Mouse (Mus musculus) midbrain, embryonic 12.5 days (tissue): ENCODE measurements around the gene Chadl. TPM values are rescaled to one million over a fixed set of nuclear protein-coding genes. Genes with fewer than 3 reads are reported as not detected.

Source experiments
- ATAC-seq: fragments of 200-750 bp; cut with Nextera tagmentation; 2 replicates; pipeline ENCODE4 v1.8.0; 2017; ENCODE audit warnings: low read depth, moderate TSS enrichment, moderate library complexity; ENCODE audit not compliant: low FRiP score
- H3K27ac ChIP-seq: fragments of 300-500 bp; sonication (generic); replicated peaks from 2 replicates; pipeline ENCODE4 v1.5.1; 2016; ENCODE audit warnings: mild to moderate bottlenecking
- H3K27me3 ChIP-seq: fragments of 300-500 bp; sonication (generic); 2 replicates; pipeline ENCODE4 v1.6.1; 2016; ENCODE audit warnings: mild to moderate bottlenecking
- H3K36me3 ChIP-seq: fragments of 300-500 bp; sonication (generic); 2 replicates; pipeline ENCODE4 v1.6.1; 2016
- H3K4me1 ChIP-seq: fragments of 300-500 bp; sonication (generic); 2 replicates; pipeline ENCODE4 v1.6.1; 2016
- H3K4me2 ChIP-seq: fragments of 300-500 bp; sonication (generic); replicated peaks from 2 replicates; pipeline ENCODE4 v1.6.1; 2016; ENCODE audit warnings: mild to moderate bottlenecking, moderate library complexity
- H3K4me3 ChIP-seq: fragments of 300-500 bp; sonication (generic); 2 replicates; pipeline ENCODE4 v1.5.1; 2016; ENCODE audit warnings: mild to moderate bottlenecking
- H3K9ac ChIP-seq: fragments of 300-500 bp; sonication (generic); replicated peaks from 2 replicates; pipeline ENCODE4 v1.6.1; 2016; ENCODE audit warnings: mild to moderate bottlenecking, moderate library complexity
- H3K9me3 ChIP-seq: fragments of 300-500 bp; sonication (generic); 2 replicates; pipeline ENCODE4 v1.6.1; 2016; ENCODE audit warnings: mild to moderate bottlenecking
- WGBS: fragments of 180-500 bp; shearing (Covaris S2); methylation state at CpG from one replicate; pipeline ENCODE4 v1.1.7; 2016; 5-methylcytosine and 5-hydroxymethylcytosine counted together
- polyA plus RNA-seq: library from polyadenylated mRNA; unstranded; fragments of >200 nt; fragmentation: Nextera tagmentation; extraction: Ambion mirVana; gene quantifications from 2 replicates; pipeline ENCODE4 v1.2.1, GENCODE M21; 2016

Chadl gene
- polyA plus RNA-seq, 1 experiment from 2014 or later: 5.6 TPM

DNA sequence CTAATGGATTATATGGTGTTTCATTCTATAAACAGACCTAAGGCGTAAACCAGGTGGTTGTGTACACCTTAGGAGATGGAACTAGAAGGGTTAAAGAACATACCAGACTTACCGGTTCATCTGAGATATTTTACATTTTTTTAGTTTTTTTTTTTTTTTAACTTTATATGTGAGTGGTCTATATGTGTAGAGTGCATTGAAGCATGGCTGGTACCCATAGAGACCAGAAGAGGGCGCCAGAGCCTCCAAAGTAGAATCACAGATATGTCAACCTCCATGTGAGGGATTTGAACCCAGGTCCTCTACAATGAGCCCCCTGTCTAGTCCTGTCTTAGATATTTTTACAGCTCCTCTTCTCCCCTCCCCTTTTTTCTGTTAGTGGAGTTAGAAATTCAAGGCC lies 760 bp upstream of the Chadl start:
- peaks cover 36% of the 10 kb centered on the region for H3K27me3 ChIP-seq

DNA sequence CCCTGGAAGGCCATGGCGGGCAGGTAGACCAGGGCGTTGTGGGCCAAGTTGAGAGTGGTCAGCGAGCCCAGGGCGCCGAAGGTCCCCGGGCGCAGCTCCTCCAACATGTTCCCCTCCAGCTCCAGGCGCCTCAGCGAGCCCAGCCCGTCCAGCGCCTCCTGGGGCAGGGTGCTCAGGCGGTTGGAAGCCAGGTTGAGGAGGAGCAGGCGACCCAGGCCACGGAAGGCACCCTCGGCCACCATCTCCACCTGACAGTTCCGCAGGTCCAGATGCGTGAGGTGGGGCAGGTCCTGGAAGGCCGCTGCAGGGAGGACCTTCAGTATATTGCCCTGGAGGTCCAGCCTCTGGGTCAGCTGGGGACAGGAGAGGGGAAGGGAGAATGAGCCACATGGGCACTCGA lies 2.2 kb downstream of the Chadl start:
- 26% methylated on average over 19 of the region's 19 CpGs for WGBS
- ATAC-seq: no peak
- peak overlapping the region; percentile 56 for H3K4me3 ChIP-seq
- H3K9me3 ChIP-seq: no peaks in the 10 kb centered on the region
- peak overlapping the region; percentile 72 for H3K9ac ChIP-seq
- no peaks in the 10 kb centered on the region for H3K36me3 ChIP-seq
- H3K4me1 ChIP-seq: peaks cover 18% of the 10 kb centered on the region; the same call in 1 of the 2 replicates
- peak overlapping the region; percentile 95 for H3K4me2 ChIP-seq
- peaks cover 51% of the 10 kb centered on the region for H3K27me3 ChIP-seq
- H3K27ac ChIP-seq: no peak overlapping the region

More for the DNA sequence above, 760 bp upstream of the Chadl start:
- Histone ChIP-seq H3K9me3 (no peaks in the 10 kb centered on the region), H3K4me1 (peaks cover 18% of the 10 kb centered on the region; the same call in 1 of the 2 replicates), H3K4me2 (no peak overlapping the region), H3K4me3 (no peak overlapping the region), H3K36me3 (peaks cover 3% of the 10 kb centered on the region; the same call in 1 of the 2 replicates), H3K27ac (no peak overlapping the region), H3K9ac (no peak overlapping the region)
- 57% methylated on average over 3 of the region's 3 CpGs for WGBS
- ATAC-seq: no peak

DNA sequence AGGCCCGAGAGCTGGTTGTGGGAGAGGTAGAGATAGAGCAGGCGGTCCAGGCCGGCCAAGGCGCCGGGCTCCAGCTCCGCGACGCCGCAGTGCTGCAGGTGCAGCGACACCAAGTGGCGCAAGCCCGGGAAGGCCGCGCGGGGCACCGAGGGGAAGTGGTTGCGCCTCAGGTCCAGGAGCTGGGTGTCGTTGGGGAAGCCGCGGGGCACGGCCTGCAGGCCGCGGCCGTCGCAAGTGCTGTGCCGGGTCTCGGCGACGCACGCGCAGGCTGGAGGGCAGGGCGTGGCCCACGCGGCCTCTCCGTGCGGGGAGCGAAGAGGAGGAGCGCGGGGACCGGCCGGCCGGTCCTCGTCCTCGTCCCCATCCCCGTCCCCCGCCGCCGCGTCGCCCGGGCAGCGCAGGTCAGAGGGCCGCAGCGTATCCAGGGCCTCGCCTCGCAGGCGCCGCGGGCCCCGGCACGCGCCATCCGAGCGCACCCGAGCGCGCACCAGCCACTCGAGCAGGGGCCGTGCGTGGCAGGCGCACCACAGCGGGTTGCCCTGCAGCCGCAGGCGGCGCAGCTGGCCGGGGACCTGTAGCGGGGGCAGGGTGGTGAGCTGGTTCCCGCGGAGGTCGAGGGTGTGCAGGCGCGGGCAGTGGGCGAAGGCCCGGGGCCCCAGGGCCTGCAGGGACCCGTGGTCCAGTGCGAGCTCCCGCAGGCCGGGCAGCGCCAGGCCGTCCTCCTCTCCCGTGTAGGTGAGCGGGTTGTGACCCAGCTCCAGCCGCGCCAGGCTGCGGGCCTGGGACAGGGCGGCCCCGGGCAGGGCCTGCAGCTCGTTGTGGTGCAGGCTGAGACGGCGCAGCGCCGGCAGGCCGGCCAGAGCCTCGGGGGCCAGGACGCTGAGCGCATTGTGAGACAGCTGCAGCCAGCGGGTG lies 2.9 kb downstream of the Chadl start:
- no peak overlapping the region for H3K27ac ChIP-seq
- H3K27me3 ChIP-seq: peaks cover 51% of the 10 kb centered on the region
- under 1% methylated on average over 67 of the region's 107 CpGs for WGBS

DNA sequence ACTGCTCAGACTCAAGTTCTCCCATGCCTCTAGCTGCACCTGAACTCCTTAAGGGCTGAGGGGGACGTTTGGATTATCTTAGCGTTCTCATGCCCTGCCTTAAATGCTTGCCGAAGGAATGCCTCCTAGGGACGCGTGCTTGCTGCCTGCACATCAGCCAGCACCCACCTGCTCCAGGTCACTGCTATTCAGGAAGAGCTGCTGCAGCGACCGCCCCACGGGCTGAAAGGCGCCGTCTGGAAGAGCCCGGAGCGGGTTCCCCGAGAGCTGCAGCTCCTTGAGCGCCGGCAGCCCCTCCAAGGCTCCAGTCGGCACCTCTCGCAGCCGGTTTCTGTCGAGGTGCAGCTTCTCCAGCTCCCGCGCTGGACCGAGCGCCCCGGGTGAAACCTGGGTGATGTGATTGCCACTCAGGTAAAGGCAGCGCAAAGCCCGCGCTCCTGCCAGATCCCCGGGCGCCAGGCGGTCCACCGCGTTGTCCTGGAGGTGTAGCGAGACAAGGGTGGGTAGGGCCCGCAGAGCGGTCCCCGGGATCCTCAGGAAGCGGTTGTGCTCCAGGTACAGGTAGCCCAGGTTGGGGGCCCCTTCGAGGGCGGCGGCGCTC lies 3.6 kb downstream of the Chadl start:
- Histone ChIP-seq H3K36me3 (peaks cover 1% of the 10 kb centered on the region; the same call in 1 of the 2 replicates), H3K9me3 (no peaks in the 10 kb centered on the region), H3K9ac (peak overlapping the region; percentile 72), H3K27ac (no peak overlapping the region), H3K4me1 (peaks cover 18% of the 10 kb centered on the region; the same call in 1 of the 2 replicates), H3K4me2 (peak overlapping the region; percentile 95), H3K4me3 (peak overlapping the region; percentile 56), H3K27me3 (peaks cover 51% of the 10 kb centered on the region)
- ATAC-seq: no peak; the same call in 1 of the 2 replicates
- WGBS: 3% methylated on average over 41 of the region's 41 CpGs

More for the DNA sequence above, 2.9 kb downstream of the Chadl start:
- Histone ChIP-seq H3K9me3 (no peaks in the 10 kb centered on the region), H3K4me1 (peaks cover 18% of the 10 kb centered on the region; the same call in 1 of the 2 replicates), H3K4me3 (peak overlapping the region; percentile 56), H3K36me3 (no peaks in the 10 kb centered on the region; the same call in 1 of the 2 replicates), H3K9ac (peak overlapping the region; percentile 72), H3K4me2 (peak overlapping the region; percentile 95)
- ATAC-seq: peak; percentile 80

DNA sequence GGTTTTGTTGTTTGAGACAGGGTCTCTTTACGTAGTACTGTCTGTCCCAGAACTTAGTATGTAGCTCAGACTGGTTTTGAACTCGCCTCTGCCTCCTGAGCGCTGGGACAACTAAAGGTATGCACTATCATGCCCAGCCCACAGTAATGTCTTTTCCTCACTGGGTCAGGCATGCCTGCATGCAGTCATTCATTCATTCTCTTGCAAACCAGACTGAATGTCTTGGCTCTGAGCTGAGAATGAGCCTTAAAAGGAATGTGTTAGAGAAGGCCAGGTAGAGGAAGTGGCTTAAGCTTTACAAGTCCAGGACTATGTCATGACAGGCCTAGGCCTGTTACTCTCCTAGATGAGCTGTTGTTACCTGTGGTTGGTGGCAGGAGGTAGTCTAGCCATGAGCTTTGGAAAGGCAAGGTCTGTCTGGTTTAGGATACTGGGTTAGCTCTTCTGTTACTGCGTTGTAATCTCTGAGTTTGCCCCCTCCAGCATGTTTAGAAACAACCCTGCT lies 16.7 kb downstream of the Chadl start:
- H3K36me3 ChIP-seq: peaks cover 80% of the 10 kb centered on the region
- no peak for ATAC-seq
- no peak overlapping the region for H3K4me3 ChIP-seq

DNA sequence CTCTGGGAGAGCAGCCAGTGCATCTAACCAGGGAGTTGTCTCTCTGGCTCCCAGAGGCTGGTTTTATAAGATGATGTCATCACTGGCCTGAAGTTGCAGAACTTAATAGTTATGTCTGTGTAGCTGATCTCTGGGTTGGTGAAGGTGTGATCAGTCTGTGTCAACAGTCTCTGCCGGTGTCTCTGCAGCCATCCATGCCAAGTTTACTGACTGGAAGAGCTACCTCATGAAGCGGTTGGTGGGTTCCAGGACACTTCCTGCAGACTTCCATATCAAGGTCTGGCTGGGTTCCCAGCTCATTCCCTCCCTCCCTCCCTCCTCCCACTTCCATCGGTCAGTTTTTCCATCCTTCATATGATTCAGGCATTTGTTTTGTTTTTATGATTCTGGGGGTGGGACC lies 20.4 kb downstream of the Chadl start:
- no peak overlapping the region for H3K4me2 ChIP-seq
- H3K9ac ChIP-seq: no peak overlapping the region
- no peak overlapping the region for H3K27ac ChIP-seq
- ATAC-seq: no peak
- WGBS: 93% methylated on average over 3 of the region's 3 CpGs
- no peaks in the 10 kb centered on the region for H3K9me3 ChIP-seq
- peaks cover 68% of the 10 kb centered on the region for H3K36me3 ChIP-seq
- no peaks in the 10 kb centered on the region for H3K4me1 ChIP-seq
- H3K4me3 ChIP-seq: no peak overlapping the region
- H3K27me3 ChIP-seq: no peaks in the 10 kb centered on the region

More for the DNA sequence above, 16.7 kb downstream of the Chadl start:
- H3K9me3 ChIP-seq: no peaks in the 10 kb centered on the region
- WGBS: 97% methylated on average over 4 of the region's 4 CpGs
- no peak overlapping the region for H3K4me2 ChIP-seq
- no peak overlapping the region for H3K27ac ChIP-seq
- H3K9ac ChIP-seq: no peak overlapping the region
- no peaks in the 10 kb centered on the region for H3K4me1 ChIP-seq
- H3K27me3 ChIP-seq: no peaks in the 10 kb centered on the region

DNA sequence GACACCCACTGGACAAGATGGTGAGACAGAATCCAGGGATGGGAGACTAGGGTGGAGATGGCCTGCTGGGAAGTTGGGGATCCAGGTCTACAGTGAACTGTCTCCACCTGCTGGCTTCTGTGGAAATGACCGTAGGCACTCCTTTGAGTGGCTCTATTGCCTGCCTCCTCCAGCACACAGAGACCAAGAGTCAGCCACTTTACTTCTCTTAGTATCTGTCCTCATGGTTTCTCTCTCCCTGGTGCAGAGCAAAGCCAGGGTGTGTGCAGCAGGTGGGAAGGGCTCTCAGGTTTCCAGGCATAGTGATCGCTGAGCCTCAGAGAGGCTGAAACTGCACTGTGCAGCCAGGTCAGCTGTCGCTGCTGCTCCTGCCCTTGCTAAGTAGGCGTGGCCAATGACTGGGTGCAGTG lies 26.9 kb downstream of the Chadl start:
- Histone ChIP-seq H3K4me3 (no peak overlapping the region), H3K36me3 (peaks cover 48% of the 10 kb centered on the region), H3K27ac (no peak overlapping the region), H3K4me2 (no peak overlapping the region), H3K9ac (no peak overlapping the region), H3K9me3 (no peaks in the 10 kb centered on the region), H3K4me1 (no peaks in the 10 kb centered on the region), H3K27me3 (no peaks in the 10 kb centered on the region)
- no peak for ATAC-seq
- WGBS: 91% methylated on average over 4 of the region's 4 CpGs

DNA sequence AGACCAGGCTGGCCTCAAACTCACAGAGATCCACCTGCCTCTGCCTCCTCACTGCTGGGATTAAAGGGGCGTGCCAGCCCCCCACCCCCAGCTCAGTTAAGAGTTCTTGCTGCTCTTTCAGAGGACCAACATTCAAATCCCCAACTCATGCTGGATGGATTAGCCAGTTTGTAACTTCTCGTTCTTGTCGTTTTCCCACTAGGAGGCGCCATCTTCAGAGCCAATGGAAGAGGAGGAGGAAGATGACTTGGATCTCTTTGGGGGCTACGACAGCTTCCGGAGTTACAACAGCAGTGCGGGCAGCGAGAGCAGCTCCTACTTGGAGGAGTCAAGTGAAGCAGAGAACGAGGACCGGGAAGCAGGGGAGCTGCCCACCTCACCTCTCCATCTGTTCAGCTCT lies 30.1 kb downstream of the Chadl start:
- H3K9me3 ChIP-seq: no peaks in the 10 kb centered on the region
- H3K4me3 ChIP-seq: no peak overlapping the region
- H3K27me3 ChIP-seq: no peaks in the 10 kb centered on the region
- H3K9ac ChIP-seq: no peak overlapping the region
- peaks cover 10% of the 10 kb centered on the region for H3K4me1 ChIP-seq
- ATAC-seq: no peak
- H3K27ac ChIP-seq: no peak overlapping the region
- 89% methylated on average over 10 of the region's 10 CpGs for WGBS
- peaks cover 29% of the 10 kb centered on the region for H3K36me3 ChIP-seq
- no peak overlapping the region for H3K4me2 ChIP-seq

DNA sequence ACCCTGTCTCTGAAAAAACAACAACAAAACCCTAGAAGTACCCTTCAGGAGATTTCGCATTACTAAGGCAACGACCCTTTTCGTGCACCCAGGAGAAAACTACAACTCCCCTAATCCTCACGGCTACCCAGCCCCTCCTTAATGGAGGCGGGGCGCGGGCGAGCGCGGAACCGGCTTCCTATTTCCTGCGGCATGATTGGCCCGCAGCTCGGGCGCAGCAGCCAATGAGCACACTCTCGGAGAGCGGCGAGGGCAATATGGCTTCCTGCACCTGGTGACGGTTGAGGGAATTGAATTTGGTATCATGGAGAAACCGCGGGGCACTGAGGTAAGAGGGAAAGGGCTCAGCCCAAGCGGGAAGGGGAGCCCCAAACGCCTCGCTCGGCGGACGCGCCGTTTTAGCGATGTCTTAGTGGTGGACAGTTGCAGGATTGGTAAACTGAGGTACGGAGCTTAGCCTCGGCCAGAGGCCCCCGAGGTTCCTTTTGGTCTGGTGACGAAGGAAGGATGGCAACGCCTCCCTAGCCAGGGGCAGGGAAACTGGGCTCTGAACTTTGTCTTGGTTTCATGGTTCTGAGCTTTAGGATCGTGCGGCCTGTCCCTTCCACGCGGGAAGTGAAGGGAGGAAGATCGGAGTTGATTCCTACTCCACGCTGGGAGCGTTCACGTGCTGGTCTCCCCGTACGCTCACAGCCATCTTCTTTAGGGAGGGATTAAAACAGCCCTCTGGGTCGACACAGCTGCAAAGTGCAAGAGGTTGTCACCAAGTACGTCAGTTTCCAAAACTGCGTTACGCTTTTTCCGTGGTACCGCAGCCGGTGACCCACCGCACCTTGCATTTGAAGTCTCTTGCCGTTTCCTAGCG lies 33.2 kb downstream of the Chadl start, which contains the start of gene L3mbtl2:
Gene L3mbtl2 (plus strand): TSS at position 193 of the 865 bp plus-strand sequence.
- H3K27ac ChIP-seq: peak within 1 kb of the TSS; percentile 50; the same call in 1 of the 2 replicates
- ATAC-seq: peak; percentile 99
- H3K9ac ChIP-seq: peak within 1 kb of the TSS; percentile 76
- H3K4me2 ChIP-seq: peak within 1 kb of the TSS; percentile 92
- H3K27me3 ChIP-seq: no peaks in the 10 kb centered on the region
- 1% methylated on average over 55 of the region's 55 CpGs for WGBS
- H3K9me3 ChIP-seq: no peaks in the 10 kb centered on the region
- peaks cover 10% of the 10 kb centered on the region for H3K4me1 ChIP-seq
- H3K36me3 ChIP-seq: peaks cover 20% of the 10 kb centered on the region
- peak within 1 kb of the TSS; percentile 88 for H3K4me3 ChIP-seq

DNA sequence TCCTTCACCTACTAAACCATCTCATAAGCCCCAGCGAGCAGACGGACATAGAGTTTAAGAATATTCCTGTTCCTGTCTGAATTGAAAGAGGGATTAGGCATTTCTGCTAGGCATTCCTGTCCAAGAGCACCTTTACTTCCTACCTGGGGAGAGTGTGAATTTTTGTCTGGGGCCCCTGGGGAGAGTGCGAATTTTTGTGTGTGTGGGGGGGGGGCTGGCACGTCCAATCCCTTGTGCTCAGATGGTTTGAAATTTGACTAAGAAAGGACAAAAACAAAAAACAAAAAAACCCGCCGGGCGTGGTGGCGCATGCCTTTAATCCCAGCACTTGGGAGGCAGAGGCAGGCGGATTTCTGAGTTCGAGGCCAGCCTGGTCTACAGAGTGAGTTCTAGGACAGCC lies 33.8 kb downstream of the Chadl start:
- 69% methylated on average over 10 of the region's 10 CpGs for WGBS
- Histone ChIP-seq H3K4me1 (peaks cover 10% of the 10 kb centered on the region), H3K4me2 (peak overlapping the region; percentile 92), H3K9ac (no peak overlapping the region), H3K4me3 (peak overlapping the region; percentile 88), H3K9me3 (no peaks in the 10 kb centered on the region), H3K27me3 (no peaks in the 10 kb centered on the region), H3K27ac (no peak overlapping the region), H3K36me3 (peaks cover 13% of the 10 kb centered on the region)
- no peak for ATAC-seq

DNA sequence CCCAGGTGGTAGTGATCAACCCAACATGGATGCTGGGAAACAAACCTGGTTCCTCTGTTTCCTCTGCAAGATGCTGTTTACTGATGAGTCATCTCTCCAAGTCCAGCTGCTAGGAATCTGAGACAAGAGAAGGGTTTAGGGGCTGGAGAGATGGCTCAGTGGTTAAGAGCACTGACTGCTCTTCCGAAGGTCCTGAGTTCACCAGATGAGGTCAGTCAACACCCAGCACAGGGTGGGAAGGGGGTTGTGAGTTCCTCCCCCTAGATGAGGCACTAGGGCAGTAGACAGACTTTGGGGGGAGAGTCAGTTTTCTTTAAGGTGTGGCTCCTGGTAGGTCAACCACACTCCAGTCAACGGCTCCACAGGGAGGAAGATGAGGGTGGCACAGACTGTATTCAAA lies 35.4 kb downstream of the Chadl start:
- Histone ChIP-seq H3K9me3 (no peaks in the 10 kb centered on the region), H3K27me3 (no peaks in the 10 kb centered on the region), H3K36me3 (no peaks in the 10 kb centered on the region), H3K9ac (no peak overlapping the region), H3K27ac (no peak overlapping the region), H3K4me2 (no peak overlapping the region), H3K4me3 (no peak overlapping the region), H3K4me1 (peaks cover 10% of the 10 kb centered on the region)
- 96% methylated on average over 2 of the region's 2 CpGs for WGBS
- ATAC-seq: no peak
